Mouse (Mus musculus): ENCODE measurements around the gene Olfr955. TPM values are rescaled to one million over a fixed set of nuclear protein-coding genes. Genes with fewer than 3 reads are reported as not detected.

Olfr955 gene
- polyA plus RNA-seq (2012; rRNA removed; ENCODE audit: low replicate concordance) = not detected in 2 replicates

GRCm38 (mm10) chr9:39471844-39472243, at the start of gene Olfr955:
Gene Olfr955, minus strand, starts transcription at chr9:39471944.

DNA sequence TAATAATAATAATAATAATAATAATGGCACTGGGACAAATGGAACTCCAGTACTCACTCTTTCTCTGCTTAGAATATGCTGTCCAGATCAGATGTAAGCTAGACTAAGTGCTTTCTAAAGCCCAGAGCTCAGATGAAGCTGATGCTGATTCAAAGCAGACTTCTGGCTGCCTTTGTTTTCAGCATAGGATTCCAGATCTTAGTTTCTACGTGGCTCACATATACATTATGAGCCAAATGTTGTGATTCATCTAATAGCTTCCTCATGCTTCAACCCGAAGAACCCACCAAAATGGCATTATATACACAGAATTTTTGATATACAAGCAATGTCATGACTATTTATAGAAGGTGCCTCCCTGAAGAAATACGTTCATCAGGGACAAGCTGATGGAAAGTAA, 43.8 kb upstream of the Olfr955 start, which contains the start of gene Olfr957:
TSS of gene Olfr957 (minus strand) at position 279 of the 400 bp plus-strand sequence.

GRCm38 (mm10) chr9:39493895-39494294, 22.2 kb upstream of the Olfr955 start, which contains the start of gene Olfr44:
Gene Olfr44, minus strand, starts transcription at chr9:39493995.

GRCm38 (mm10) chr9:39456401-39456800, 15.3 kb downstream of the Olfr955 start, which contains the start of gene Olfr954:
Gene Olfr954, plus strand, starts transcription at chr9:39456701.

DNA sequence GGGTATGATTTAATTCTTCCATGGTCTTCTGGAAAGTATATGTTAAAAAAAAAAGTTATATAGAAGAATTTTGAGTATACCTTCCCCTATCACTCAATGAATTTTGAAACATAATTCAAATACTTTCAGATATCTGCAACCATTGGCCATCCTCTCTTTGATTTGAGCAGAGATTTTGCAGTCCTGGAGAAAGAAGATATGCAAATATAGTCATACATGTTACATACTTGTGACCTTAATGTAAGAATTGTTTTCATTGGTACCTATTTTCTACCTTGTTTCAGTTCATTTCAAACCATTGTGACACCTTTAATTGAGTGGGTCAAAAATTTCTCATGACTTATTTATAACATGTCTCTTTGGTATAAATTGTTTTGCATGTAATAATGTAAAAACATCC, 44.7 kb downstream of the Olfr955 start, which contains the start of gene Olfr952:
TSS of gene Olfr952 (minus strand) at position 101 of the 400 bp plus-strand sequence.

Other genes starting within 250 kb of the Olfr955 start
- gene Olfr1537, start 221.9 kb downstream of the Olfr955 start, polyA plus RNA-seq (2012; rRNA removed; ENCODE audit: low replicate concordance) = not detected in 2 replicates
- not detected in 2 replicates for gene Olfr945, start 195.1 kb downstream of the Olfr955 start, polyA plus RNA-seq (2012; rRNA removed; ENCODE audit: low replicate concordance)
- gene Olfr948, start 145.9 kb downstream of the Olfr955 start, polyA plus RNA-seq (2012; rRNA removed; ENCODE audit: low replicate concordance) = not detected in 2 replicates
- gene Olfr951, start 84.5 kb downstream of the Olfr955 start, polyA plus RNA-seq (2012; rRNA removed; ENCODE audit: low replicate concordance) = not detected in 2 replicates
- not detected in 2 replicates for gene Olfr952, start 44.8 kb downstream of the Olfr955 start, polyA plus RNA-seq (2012; rRNA removed; ENCODE audit: low replicate concordance)
- gene Olfr954, start 15.2 kb downstream of the Olfr955 start, polyA plus RNA-seq (2012; rRNA removed; ENCODE audit: low replicate concordance) = not detected in 2 replicates
- gene Olfr44, start 22.1 kb upstream of the Olfr955 start, polyA plus RNA-seq (2012; rRNA removed; ENCODE audit: low replicate concordance) = not detected in 2 replicates
- not detected in 2 replicates for gene Olfr957, start 43.9 kb upstream of the Olfr955 start, polyA plus RNA-seq (2012; rRNA removed; ENCODE audit: low replicate concordance)
- not detected in 2 replicates for gene Olfr958, start 82.1 kb upstream of the Olfr955 start, polyA plus RNA-seq (2012; rRNA removed; ENCODE audit: low replicate concordance)
- not detected in 2 replicates for gene Olfr959, start 103.6 kb upstream of the Olfr955 start, polyA plus RNA-seq (2012; rRNA removed; ENCODE audit: low replicate concordance)
- gene AW551984, start 132.5 kb upstream of the Olfr955 start, polyA plus RNA-seq (2012; rRNA removed; ENCODE audit: low replicate concordance) = 0.30 and 1.8 TPM in 2 replicates
- not detected in 2 replicates for gene Olfr148, start 138.7 kb upstream of the Olfr955 start, polyA plus RNA-seq (2012; rRNA removed; ENCODE audit: low replicate concordance)
- not detected in 2 replicates for gene Olfr960, start 149.4 kb upstream of the Olfr955 start, polyA plus RNA-seq (2012; rRNA removed; ENCODE audit: low replicate concordance)
- gene Olfr961, start 173.1 kb upstream of the Olfr955 start, polyA plus RNA-seq (2012; rRNA removed; ENCODE audit: low replicate concordance) = not detected in 2 replicates
- gene Olfr963, start 195.3 kb upstream of the Olfr955 start, polyA plus RNA-seq (2012; rRNA removed; ENCODE audit: low replicate concordance) = not detected in 2 replicates
- gene Olfr149, start 235.2 kb upstream of the Olfr955 start, polyA plus RNA-seq (2012; rRNA removed; ENCODE audit: low replicate concordance) = not detected in 2 replicates
- gene Olfr965, start 239.4 kb upstream of the Olfr955 start, polyA plus RNA-seq (2012; rRNA removed; ENCODE audit: low replicate concordance) = not detected in 2 replicates

Measured in duodenum, adult 2 months (tissue).